Mouse (Mus musculus): ENCODE data around the gene A830018L16Rik.

Gene A830018L16Rik

DNA sequence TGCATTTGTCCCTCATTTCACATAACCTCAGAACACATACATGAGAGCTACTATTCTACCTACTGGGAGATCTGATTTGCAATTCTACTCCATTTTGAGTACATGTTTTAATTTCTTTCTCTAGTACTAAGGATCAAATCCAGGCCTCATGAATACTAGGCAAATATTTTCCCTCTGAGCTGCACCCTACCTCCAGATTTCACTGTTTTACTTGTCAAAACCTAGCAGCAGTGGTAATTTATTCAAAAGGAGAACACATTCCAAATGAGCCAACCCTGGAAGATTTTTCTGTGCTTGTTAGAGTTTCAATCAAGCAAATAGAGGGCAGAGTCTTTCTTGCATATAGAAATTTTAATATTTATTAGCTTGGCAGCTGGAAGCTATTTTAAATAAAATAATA is 238.9 kb downstream of the A830018L16Rik start:
- no peak for DNase-seq

DNA sequence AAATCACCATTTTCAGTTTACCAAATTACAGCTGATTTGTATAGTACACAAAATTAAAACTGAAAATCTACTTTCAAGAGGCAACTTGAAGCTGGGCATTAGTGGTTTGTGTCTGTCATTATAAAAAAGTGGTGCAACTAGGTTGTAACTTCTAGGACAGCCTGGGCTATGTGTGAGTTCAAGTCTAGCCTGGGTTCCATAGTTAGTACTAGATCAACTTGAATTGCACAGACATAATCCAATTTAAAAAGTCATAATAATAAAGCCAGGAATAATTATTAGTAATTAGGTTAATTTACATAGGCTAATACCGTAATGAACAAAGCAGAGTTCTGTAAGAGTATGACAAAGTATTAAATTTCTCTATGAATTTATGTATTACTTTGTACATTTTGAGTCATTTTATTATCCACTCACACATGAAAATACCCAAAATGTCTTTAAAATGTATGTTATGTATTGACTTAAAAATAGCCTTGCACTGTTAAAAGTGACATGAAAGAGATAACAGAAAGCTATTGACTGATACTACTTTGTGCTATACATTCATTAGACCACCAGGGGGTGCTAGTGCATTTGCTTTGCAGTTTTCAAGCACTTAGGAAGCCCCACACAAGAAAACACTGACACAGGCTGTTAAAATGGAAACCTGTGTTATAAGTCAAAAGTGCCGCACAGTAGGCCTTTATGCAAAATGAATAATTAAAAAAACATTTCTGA is 243.6 kb downstream of the A830018L16Rik start:
- DNase-seq, result peak; percentile 0

DNA sequence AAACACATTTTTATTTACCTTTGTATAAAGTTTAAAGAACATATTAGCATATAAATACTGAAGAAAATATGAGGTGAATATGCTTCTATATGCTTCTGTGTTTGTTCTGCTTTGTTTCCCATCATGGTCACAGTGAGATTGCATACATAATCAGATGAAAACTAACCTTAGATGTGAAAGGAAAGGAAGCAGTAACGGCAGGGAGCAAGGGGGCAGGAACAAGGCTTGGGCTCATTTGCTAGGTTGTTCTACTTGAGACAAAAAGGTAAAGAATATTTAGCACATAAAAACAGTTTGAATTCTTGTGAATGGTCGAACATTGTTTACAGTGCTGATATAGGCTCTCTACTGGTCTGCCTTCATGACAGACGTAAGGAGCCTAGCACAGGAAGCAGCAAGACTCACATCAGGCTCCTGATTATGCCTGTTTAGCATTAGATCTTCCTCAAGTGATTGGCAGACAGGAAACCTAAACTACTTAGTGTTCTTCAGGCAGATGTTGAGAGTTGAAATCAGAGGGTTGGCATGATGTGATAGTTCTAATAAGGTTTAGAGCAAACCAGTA is 244.2 kb downstream of the A830018L16Rik start:
- no peak for DNase-seq

DNA sequence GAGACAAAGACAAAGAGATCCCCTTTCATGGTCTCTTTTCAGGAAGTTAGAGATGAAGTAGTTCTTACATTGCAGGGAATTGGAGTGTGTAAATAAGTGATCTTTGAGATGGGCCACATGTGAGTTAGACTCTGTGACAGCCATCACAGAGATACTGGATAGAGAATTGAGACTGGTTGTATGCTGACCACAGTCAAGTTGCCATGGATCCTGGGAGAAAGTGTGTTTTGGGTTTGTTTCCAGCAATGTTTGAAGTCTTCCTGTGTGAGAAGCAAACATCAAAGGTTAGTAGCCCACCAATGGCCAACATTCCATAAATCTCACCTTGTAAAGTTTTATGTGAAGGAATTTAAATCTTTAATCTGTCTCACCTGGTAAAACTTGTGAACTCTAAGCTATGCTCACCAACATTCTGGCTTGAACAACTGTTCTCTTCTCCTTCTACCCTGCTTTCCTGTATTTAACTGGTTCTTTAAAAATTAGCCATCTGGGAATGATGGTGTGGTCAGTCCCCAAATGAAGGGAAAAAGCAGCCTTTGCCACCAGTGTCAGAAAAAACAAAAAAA is 330.9 kb downstream of the A830018L16Rik start:
- DNase-seq, result no peak

DNA sequence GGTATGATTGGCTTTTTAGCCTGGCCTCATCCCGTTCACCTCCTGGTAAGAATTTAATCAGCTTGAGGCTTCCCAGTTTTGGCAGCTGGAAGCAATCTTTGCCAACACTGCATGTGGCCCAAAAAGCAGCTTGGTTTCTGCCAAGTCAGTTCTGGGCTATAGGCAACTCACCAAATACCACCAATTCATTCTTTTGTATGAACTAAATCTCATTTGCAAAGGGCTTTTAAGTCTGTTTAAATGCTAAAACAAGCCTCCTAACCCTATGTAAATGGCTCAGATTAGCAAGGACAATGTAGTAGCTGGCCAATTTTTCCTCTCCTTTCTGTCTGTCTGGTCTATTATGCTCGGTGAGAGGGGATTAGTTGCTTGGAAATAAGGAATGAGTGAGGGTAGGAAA is 334.5 kb downstream of the A830018L16Rik start:
- no peak for DNase-seq

DNA sequence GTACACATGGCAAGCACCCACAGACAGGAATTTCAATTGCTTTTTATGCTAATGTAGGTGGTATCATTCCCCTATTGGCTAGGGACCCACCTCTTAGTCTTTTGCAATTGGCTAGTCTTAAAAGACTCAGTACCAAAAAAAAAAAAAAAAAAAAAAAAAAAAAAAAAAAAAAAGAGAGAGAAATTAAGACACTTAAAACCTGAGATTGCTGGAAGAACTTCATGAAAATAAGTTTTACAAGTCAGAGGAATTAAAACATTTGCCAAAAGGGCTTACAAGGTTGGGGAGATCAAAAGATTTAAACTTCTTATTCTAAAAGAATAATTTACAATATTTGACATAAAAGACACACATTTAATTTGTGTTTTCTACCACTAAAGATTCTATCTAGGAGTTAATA is 336.2 kb downstream of the A830018L16Rik start:
- no peak for DNase-seq

DNA sequence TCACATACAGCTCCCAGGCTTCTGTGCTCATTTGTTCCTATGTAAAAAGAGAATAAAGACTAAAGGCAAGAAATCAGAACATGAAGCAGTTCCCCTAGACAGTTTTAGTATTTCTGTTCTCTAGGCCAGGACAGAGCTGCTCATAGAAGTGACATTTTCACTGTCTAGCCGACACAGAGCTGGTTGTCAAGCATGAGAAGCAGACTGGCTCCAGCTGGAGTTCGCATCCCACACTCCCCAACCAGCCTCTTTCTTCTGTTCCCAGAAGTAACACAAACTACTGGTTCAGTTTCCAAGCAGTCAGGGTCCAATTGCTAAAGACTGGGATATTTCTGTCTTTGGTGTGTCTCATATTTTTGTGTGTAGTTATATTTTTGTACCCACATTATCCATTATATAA is 336.7 kb downstream of the A830018L16Rik start:
- no peak for DNase-seq

DNA sequence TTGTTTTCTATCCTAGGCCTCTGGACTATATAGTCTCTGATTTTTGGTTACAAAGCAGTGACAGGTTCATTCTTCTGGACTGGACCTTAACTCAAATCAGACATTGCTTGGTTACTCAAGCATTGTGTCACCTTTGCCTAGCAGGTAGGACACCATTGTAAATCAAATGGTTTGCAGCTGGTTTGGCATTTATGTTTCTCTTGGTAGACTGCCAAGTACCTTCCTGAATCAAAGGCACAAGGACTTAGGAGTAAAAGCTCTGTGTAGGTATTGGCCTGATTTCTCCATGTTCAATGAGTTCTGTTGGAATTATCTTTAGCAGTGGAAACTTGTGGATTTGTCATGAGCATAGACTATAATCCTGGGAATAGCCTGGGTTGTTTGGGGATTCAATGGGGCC is 338.1 kb downstream of the A830018L16Rik start:
- no peak for DNase-seq

DNA sequence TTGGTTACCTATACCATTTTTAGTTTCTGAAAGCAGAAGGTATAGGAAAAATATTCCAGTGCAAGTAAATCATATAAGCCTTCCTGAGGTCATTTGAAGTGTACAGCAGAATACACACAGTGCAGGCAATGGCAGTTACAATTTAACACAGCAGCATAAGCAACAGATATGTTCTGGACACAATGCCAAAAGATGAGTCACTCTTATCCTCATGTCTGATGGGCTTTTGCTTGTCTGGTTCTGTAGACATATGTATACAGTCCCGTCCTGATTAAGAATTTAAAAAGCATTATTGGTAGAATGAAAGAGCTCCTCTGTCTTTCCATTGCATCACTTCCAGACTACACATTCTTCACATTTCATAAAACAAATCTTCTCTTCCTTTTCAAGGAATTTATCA is 374.4 kb downstream of the A830018L16Rik start:
- no peak for DNase-seq

DNA sequence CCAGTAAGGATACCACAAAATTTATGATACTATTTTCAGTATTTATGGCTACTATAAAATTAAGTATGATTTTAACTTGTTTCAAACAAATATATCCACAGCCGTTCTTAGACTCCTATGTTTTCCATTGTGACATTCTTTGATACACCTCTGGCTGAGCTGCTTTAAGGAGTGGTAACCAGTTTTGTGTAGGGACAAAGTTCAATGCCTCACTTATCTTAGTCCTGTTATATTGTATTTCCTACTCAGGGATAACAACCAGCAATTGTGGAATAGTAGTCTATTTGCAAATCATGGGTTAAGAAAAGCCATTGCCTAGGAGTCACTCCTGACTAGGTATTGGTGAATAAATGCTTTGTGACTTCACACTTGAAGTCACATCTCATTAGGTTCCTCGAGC is 378.9 kb downstream of the A830018L16Rik start:
- DNase-seq, result no peak

DNA sequence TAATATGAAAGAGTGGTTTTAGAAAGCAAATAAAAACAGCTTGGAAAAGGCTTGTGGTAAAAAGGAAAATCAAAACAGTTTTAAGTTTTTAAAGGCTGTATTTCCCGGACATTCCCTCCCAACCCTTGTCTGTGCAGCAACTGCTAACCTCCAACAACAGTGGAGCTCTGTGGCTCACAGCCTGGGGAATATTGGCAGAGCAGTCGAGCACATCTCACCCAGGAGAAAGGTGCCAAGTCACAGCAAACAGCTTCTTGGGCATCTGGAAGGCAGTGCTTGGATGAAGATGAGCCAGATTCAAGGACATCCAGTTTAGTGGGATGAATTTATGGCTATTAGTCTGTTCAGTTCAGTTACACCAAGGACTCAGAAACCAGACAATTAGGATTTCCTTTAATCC is 381.8 kb downstream of the A830018L16Rik start:
- peak; percentile 0 for DNase-seq

DNA sequence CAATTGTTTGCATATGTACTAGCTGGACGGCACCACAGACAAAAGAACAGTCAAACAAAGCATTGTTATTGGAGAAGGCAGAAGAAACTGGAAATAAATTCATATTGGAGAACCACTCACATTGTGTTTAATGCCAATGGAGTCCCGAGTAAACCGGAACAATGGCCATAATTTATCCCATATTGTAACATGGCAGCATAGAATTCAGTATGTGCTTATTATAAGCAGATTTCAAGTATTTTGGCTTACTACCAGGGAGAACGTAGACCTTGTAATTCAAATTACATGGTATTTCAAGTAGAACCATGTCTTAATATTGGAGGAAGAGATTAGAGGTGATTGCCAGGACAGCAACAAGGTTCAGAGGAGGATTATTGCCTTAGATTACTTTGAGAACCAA is 458.9 kb downstream of the A830018L16Rik start:
- no peak for DNase-seq

DNA sequence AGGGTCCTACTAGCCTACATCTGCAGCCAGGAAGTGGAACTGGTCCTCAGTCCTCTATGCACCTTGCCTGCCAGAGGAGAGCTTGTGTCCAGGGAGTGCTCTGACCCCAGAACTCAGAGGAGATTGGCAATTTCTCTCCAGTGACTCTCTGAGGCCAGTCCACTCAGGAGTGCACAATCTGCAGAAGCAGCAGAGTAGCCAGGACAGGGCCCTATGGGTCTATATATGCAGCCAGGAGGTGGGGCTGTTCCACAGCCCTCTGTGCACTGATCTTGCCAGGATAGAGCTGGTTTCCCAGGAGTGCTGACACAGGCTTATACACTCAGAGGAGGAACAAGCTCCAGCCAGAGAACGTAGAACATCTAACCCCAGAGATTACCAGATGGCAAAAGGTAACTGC is 459.7 kb downstream of the A830018L16Rik start:
- no peak for DNase-seq

DNA sequence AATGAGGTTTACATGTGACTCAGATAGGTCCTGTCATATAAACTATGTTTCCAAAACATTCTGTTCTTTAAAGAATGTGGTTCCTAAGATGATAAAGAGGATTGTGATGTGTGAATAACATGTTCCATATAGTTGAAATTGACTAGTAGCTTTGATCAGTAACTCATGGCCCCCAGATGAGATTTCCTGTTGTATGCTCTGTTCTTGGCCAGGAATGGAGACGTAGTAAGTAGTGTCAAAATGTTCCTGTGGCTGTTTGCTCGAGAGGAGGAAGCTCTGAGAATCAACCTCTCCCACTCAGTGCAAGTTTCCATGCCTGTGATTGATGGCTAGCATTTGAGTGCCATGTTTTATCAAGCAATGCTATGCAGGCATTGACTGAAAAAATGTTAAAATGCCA is 467.8 kb downstream of the A830018L16Rik start:
- no peak for DNase-seq

DNA sequence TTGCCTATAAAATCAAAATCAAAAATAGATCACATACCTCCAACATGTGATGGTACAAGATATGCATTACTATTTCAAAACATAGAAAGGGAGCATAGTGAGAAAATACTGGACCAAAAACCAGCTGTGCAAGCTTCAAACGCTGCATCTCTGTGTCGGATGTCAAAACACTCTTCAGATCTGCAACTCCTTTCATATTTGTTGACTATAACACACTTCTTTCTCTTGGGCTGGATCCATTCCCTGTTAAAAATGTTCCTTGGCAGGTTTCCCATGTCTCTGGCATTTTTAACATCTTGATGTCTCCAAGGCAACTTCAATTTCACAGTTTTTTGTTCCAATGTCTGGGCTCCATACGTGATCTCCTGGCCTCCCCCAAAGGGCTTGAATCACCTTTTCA is 481.8 kb downstream of the A830018L16Rik start:
- no peak for DNase-seq

DNA sequence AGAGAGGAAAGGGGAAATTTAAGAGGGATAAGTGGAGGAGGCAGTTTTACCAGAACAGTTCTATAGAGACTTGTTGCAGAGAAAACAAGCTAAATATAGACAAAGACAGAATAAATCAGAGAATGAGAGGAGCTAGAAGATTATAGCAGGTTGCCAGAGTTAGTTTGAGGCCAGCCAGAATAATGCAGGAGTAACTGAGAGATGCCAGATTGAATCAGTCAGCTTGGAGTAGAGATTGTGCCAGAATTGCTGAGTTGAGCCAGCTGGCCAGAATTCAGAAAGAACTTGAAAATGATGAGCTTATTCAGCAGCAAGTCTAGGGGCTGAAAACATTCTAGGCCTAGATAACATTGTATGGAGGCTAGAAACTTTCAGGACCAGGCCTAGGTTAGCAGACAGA is 502.0 kb downstream of the A830018L16Rik start:
- no peak for DNase-seq

DNA sequence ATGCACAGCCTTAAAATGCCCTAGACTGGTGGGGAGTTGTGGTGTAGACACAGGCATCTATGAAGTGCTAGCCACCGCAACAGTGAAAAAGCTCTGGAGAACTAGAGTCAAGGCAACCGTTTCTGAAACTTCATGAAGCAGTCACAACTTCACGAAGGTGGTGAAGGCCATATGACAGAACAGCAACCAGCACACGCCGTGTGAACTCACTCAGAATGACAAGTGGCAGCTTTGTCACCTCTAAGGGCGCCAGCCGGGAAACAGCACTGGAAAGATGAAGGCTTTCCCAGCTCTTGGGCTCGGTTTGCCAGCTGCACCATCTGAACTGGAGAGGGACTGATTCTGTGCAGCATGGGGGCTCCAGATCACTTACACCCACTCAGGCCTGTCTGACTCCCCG is 523.1 kb downstream of the A830018L16Rik start:
- DNase-seq, result no peak

DNA sequence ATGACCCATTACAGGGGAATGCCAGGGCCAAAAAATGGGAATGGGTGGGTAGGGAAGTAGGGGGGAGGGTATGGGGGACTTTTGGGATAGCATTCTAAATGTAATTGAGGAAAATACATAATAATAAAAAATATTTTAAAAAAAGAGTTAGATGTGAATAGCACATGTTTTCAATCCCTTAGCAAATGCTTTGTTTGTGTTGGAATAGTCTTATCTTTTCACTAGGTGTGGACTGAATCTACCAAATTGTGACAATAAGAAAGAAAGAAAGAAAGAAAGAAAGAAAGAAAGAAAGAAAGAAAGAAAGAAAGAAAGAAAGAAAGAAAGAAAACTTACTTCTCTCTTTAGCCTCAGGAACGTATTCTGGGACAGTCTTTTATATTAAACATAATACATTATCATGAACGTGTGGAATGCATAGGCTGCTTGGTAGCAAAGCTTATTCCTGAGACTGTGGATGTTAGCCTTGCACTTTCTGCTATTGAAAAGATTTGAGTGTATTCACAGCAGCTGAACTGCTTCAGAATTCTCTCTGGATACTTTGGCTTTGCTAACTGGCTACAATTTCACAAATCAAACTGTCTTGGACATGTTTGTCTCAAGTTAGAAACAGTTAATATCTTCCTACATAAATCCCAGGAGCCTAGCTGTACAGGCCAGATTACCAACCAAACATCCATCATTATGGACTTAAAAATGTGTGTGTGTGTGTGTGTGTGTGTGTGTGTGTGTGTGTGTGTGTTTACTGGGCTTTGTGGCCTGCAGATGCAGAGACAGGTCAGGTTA is 545.7 kb downstream of the A830018L16Rik start:
- no peak for DNase-seq

DNA sequence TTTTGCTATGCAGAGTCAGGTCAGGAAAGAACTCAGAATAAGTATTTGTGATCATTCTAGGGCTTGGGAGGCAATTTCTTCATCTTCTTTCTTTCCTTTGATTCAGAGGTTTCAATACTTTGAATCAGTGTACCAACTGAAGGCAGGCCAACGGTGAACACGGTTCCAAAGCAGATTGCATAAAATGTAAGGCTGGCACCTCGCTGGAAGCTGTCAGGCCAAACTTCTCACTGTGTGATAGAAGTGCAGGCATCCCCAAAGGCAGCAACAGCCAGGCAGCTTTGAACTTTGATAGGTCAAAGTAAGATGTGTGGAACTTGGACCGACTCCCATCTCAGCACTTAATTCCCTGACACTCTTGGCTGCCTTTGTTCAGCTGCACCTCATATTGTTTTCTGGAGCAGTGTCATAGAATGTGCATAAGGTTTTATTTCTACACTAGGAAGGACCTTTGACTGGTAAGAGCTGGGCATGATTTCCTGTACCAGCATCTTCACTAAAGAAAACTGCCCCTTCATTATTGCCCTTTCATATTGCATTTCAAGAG is 568.8 kb downstream of the A830018L16Rik start:
- no peak for DNase-seq

DNA sequence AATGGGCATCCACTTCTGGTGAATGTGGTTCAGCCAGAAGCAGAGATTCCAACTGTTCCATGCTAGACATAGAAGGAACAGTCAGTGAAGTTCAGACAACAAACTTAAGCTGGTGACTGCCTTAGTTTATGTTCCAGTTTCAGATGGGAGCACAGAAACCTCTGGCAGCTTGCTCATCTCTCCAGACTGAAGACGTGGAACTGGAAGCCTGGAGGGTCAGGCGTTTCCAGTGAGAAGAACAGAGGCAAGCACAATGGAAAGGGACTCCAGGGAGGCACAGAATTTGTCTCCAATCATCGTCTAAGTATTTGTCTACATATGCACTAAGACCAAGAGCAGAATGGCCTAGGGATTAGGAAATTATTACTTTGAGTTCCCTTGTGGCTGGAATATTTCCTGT is 576.1 kb downstream of the A830018L16Rik start:
- DNase-seq, result no peak

DNA sequence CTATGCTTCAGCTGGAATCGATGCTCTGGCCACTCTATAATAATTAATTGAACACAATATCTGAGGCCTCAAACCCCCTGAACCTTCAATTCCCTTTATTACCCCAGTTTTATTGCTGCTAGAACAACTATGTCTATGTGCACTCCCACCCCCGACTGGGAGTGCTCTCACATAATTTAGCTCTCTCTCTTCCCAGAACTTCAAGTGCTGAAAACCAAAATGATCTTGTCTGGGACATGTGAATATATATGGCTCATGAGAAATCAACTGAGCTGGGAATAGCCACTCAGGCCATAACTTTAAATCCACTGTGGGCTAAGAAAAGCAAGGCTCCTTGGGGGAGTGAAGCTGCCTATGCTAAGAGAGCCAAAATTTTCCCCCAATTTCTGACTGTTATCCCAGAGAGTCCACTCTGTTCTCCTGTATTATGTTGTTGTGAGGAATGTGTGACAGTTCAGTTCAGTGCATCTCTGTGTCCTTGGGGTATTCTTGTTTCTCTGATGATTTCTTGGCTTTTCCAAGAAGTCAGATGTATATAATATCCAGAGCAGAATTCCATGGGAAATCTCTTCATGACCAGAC is 582.5 kb downstream of the A830018L16Rik start:
- DNase-seq, result no peak

DNA sequence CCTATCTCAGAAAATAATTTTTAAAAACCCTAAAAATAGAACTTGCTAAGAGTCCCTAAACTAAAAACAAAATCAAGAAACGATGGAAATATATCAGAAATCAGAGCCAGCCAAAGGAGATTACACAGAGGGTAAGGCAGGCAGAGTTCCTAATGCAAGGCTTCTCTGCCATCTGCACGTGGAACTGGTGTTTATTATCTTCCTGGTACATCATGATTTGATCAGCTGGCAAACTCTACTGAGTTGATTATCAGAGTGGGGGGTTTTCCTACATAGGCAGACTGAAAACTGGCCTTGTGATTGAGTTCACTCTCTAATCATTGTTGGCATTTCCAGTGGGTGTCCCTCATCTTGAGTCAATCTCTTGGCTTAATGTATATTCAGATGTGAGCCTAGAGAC is 583.7 kb downstream of the A830018L16Rik start:
- DNase-seq, result no peak

DNA sequence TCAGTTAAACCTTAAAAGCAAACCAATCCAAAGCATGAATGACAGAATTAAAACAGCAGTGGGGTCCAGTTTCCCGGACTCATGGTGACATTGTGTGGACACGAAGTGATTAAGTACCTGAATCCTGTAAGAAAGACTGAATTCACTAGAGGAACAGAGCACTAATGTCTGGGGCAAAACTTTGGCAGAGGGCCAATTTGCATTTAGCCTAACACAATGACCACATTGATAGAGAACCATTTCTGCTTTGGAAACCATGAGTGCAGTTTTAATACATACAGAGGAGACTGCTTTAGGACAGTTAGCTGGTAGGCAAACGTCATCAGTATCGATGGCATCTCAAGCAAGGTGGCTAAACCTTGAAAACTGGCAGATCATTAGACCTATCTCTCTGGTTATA is 586.7 kb downstream of the A830018L16Rik start:
- no peak for DNase-seq
